In the genomic region with DNA sequence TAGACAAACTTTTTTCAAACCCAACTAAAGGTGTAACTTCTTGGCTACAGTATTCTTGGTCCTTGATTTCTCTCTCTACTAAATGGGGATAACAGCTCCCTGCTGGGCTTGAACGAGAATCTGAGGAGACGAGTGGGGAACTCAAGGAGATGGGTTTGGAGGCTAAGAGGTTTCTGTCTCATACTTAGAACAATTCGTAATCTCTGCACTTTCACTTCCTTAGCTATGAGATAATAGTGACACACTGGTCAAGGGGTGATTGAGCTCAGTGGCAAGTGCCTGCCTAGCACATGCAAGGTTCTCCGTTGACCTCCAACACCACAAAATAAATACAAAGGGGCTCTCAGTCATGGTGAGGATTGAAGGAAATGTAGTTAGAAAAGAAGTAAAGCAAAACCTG, we compare ENCODE assay signal across 22 mouse cellular contexts.
DNase-seq lines count a peak whose midpoint lies in the region; ATAC-seq and TF ChIP-seq lines count a peak whose summit lies in the region.
"Had no signal": no experiment of that assay in that cellular context is flagged by ENCODE, and none has a peak within 500 bp of the region (broad histone marks: within the 10 kb centered on the region; RNA-seq: fewer than 3 reads in every experiment).

No protein-coding gene starts in this region.

- peaks cover 2% of the 10 kb centered on the region for H3K9me3 ChIP-seq in CH12.LX (replicated peaks; ENCODE audit: low read length)
- H3K9me3 ChIP-seq in liver, embryonic 11.5 days (ENCODE audit: control insufficient read depth, low read length): no peaks in the 10 kb centered on the region
- H3K9me3 ChIP-seq: G1E had no signal

- TF ChIP-seq POLR2A in CH12.LX (IDR thresholded peaks at IDR 0.05; ENCODE audit: low read depth, low read length): no peak

- DNase-seq in heart, adult 11 months: peak; percentile 45
- DNase-seq in heart, postnatal 25 days (ENCODE audit: low spot score): no peak
- DNase-seq in A20 (ENCODE audit: low read depth, low spot score) (peak; percentile 62), CH12.LX (ENCODE audit: extremely low read depth) (peak; percentile 5)
- no peak for DNase-seq in liver, embryonic 11.5 days (ENCODE audit: low spot score)
- DNase-seq in spleen, adult 12 weeks (ENCODE audit: low spot score): no peak
- DNase-seq: adrenal gland, adult 2 months; adrenal gland, adult 8-10 months; adrenal gland, postnatal 10 days; adrenal gland, postnatal 14 days; adrenal gland, postnatal 25 days; adrenal gland, postnatal 36 days; B cell, adult 2 months; cerebellum, adult 11 months; cerebellum, adult 11-12 months; cerebellum, adult 18-20 months; cerebellum, adult 2 months; cerebellum, adult 8-10 months had no signal

- H3K4me2 ChIP-seq in CH12.LX (ENCODE audit: insufficient read depth, low read depth, poor library complexity, severe bottlenecking): 0 out of 2 replicates have a peak overlapping the region, but pooled peaks have one; percentile 0
- no peak overlapping the region for H3K4me2 ChIP-seq in liver, embryonic 11.5 days

- WGBS in liver, embryonic 11.5 days: 64% methylated on average over 4 of the region's 4 CpGs

- no peak for TF ChIP-seq CTCF in CH12.LX (conservative IDR thresholded peaks at IDR 0.05 in 1 of 2, IDR thresholded peaks at IDR 0.05 in 1 of 2; ENCODE audit: low read depth in 2 of 2, low read length in 2 of 2)

- no peaks in the 10 kb centered on the region for H3K36me3 ChIP-seq in CH12.LX (replicated peaks in 1 of 2; ENCODE audit: control insufficient read depth in 1 of 2, insufficient read depth in 1 of 2, low read length in 1 of 2)
- no peaks in the 10 kb centered on the region for H3K36me3 ChIP-seq in liver, embryonic 11.5 days (ENCODE audit: control insufficient read depth, insufficient read depth, low read length)
- H3K36me3 ChIP-seq: G1E had no signal

- peak; percentile 74 for TF ChIP-seq EP300 in CH12.LX (IDR thresholded peaks at IDR 0.05; ENCODE audit: low read length)

- intact Hi-C loops in heart, postnatal 25 days (cut with DNase I): no loop called here

- H3K27me3 ChIP-seq in CH12.LX (replicated peaks): peaks cover 5% of the 10 kb centered on the region
- no peaks in the 10 kb centered on the region for H3K27me3 ChIP-seq in liver, embryonic 11.5 days (replicated peaks; ENCODE audit: control insufficient read depth, insufficient read depth, low read length)

- H3K79me2 ChIP-seq in CH12.LX (replicated peaks; ENCODE audit: control insufficient read depth, extremely low read depth, insufficient read depth, poor library complexity, severe bottlenecking): no peaks in the 10 kb centered on the region

- in situ Hi-C loops in CH12.LX (cut with MboI; ENCODE audit: low pct_ligation_motif_present, low pct_unique_long_range_greater_than_20kb, low sequenced_read_pairs): no loop called here

- peaks cover 5 to 12% of the 10 kb centered on the region in 2 experiments; a peak in 3 of 4 replicates for H3K4me1 ChIP-seq in CH12.LX (ENCODE audit: control insufficient read depth in 1 of 2, insufficient read depth in 2 of 2)
- H3K4me1 ChIP-seq in liver, embryonic 11.5 days (replicated peaks; ENCODE audit: control insufficient read depth, insufficient read depth, low read length): no peaks in the 10 kb centered on the region

- H3K4me3 ChIP-seq in CH12.LX (replicated peaks in 1 of 3; ENCODE audit: low read depth in 2 of 3, low read length in 2 of 3, poor library complexity in 1 of 3): no peak overlapping the region
- H3K4me3 ChIP-seq in liver, embryonic 11.5 days (ENCODE audit: low read depth, low read length): no peak overlapping the region

- dilution Hi-C loops in CH12.LX (cut with MboI; ENCODE audit: extremely low pct_ligation_motif_present, extremely low pct_unique_long_range_greater_than_20kb, low sequenced_read_pairs): no loop called here

- ATAC-seq in liver, embryonic 11.5 days (replicated peaks; ENCODE audit: low FRiP score): no peak
- ATAC-seq: activated CD4-positive, CD25-positive, alpha-beta regulatory T cell, adult 4 months; CD4-positive, CD25-positive, alpha-beta regulatory T cell, adult 4 months; Patski had no signal

- H3K9ac ChIP-seq in CH12.LX (ENCODE audit: insufficient read depth, low read depth): no peak overlapping the region
- H3K9ac ChIP-seq in liver, embryonic 11.5 days (ENCODE audit: low read depth, low read length): no peak overlapping the region

- no peak for TF ChIP-seq RAD21 in CH12.LX (IDR thresholded peaks at IDR 0.05; ENCODE audit: low read depth, low read length)

- no peak overlapping the region for H3K27ac ChIP-seq in CH12.LX (ENCODE audit: insufficient read depth, low read depth)
- H3K27ac ChIP-seq in liver, embryonic 11.5 days (ENCODE audit: low read depth, low read length): no peak overlapping the region

TF ChIP-seq in CH12.LX, 34 proteins besides CTCF, POLR2A, EP300 and RAD21:
- TF ChIP-seq JUND (conservative IDR thresholded peaks at IDR 0.05; ENCODE audit: low read depth, low read length) (peak; percentile 59; the same call in 1 of the 2 replicates), NRF1 (IDR thresholded peaks at IDR 0.05; ENCODE audit: low read depth, low read length) (no peak), JUN (IDR thresholded peaks at IDR 0.05; ENCODE audit: insufficient read depth, low read depth, low read length) (peak; percentile 65), IRF4 (IDR thresholded peaks at IDR 0.05; ENCODE audit: low read depth, low read length) (peak; percentile 79), ETS1 (conservative IDR thresholded peaks at IDR 0.05; ENCODE audit: low read depth, low read length) (0 out of 2 replicates have a peak, but pooled peaks have one; percentile 10), ZNF384 (IDR thresholded peaks at IDR 0.05; ENCODE audit: low read depth, low read length) (no peak), CHD2 (IDR thresholded peaks at IDR 0.05; ENCODE audit: low read length) (no peak), MEF2A (IDR thresholded peaks at IDR 0.05; ENCODE audit: borderline replicate concordance, low read depth, low read length) (no peak), BHLHE40 (IDR thresholded peaks at IDR 0.05; ENCODE audit: low read depth, low read length) (peak; percentile 32; the same call in 1 of the 2 replicates), POLR2AphosphoS2 (IDR thresholded peaks at IDR 0.05; ENCODE audit: low read depth, low read length) (no peak)

Comparison
In these comparisons a context has a peak if more than half of its experiments do, and no peak if none do; other contexts are left out.
1. DNase-seq: peak in heart, adult 11 months (single experiment), A20 (single experiment) and CH12.LX (single experiment); none in heart, postnatal 25 days (single experiment), liver, embryonic 11.5 days (single experiment) and spleen, adult 12 weeks (single experiment).